Mouse (Mus musculus): ENCODE data around the gene Clec11a.

Clec11a gene

DNA sequence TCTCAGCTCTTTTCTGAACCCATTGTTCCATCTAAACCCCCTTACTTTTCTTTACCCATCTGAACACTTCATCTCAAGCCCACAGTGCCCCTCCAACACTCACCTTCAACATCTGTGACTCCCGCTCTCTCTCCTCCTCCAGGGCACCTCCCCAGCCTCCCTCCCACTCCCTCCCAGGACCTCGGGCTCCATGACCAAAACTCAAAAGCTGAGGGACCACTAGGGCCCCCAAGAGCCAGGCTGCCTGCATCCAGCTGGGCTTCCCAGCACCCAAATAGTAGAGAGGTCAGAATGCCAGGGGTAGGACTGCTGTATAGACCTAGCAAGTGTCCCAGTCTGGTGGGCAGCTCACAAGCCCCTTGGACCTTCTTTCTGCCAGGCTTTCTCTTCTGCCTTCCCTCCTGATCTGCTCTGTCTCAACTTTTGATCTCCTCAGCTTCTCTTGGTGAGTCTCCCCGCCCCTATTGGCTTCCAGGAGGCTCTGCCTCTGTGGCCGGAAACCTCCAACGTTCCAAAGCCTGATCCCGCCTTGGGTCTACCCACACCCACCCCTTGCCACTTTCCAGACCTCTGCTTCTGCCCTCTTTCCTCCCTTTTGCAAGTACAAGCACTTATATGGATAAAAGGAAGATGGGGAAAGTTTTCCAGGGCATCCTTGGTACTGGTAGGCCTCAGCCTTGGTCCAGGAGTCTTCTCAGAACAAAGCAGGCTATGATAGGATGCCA, at the start of gene Clec11a:
Gene Clec11a, minus strand, starts transcription at position 387 of the 725 bp plus-strand sequence.
- ATAC-seq (ENCODE audit: low TSS enrichment) = no peak

DNA sequence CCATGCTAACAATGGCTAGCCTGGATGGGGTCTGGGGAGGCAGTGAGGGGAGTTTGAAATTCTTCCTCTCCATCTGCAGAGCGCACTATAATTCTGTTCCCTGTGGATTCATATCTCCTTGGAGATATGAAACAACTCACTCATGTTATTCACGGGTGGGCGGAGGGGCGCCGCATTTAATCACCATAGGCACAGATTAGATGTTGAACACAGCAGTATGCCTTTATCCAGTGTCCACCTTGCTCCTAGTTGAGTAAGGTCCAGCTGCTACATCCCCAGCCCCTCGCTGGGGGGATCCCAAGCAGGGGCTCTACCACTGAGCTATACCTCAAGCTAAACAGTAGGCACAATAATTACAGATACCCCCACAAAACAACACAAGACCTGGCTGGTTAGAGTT, 48.7 kb upstream of the Clec11a start:
- no peak for ATAC-seq (ENCODE audit: low TSS enrichment)

DNA sequence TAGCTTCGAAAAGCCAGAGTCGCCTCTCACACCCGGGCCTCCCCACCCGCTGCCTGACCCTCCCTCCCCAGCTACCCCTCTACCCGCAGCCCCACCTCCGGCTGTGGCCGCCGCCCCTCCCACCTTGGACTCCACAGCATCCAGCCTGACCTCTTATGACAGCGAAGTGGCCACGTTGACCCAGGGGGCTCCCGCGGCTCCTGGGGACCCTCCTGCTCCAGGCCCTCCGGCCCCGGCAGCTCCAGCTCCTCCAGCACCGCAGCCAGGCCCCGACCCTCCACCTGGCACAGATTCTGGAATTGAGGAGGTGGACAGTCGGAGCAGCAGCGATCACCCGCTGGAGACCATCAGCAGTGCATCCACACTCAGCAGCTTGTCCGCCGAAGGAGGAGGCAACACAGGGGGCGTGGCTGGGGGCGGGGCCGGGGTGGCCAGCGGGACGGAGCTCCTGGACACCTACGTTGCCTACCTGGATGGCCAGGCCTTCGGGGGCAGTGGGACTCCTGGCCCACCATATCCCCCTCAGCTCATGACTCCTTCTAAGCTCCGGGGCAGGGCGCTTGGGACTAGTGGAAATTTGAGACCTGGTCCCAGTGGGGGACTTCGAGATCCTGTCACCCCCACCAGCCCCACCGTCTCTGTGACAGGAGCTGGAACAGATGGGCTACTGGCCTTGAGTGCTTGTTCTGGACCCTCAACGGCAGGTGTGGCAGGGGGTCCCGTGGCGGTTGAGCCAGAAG, 47.1 kb upstream of the Clec11a start:
- ATAC-seq (ENCODE audit: low TSS enrichment) = no peak

DNA sequence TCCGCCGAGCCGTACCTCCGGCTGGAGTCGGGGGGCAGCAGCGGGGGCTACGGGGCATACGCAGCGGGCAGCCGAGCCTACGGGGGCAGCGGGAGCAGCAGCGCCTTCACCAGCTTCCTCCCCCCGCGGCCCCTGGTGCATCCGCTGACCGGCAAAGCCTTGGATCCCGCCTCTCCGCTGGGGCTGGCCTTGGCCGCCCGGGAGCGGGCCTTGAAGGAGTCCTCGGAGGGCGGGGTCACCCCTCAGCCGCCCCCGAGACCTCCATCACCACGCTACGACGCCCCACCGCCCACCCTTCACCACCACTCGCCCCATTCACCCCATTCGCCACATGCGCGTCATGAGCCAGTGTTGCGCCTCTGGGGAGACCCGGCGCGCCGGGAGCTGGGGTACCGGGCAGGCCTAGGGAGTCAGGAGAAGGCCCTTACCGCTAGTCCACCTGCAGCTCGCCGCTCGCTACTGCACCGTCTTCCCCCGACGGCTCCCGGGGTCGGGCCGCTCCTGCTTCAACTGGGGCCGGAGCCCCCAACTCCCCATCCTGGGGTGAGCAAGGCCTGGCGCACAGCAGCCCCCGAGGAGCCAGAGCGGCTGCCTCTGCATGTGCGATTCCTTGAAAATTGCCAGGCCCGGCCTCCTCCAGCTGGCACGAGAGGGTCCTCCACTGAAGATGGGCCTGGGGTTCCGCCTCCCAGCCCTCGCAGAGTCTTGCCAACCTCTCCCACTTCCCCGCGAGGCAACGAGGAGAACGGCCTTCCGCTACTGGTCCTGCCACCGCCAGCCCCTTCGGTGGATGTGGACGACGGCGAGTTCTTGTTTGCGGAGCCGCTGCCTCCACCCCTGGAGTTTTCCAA, 46.3 kb upstream of the Clec11a start:
- no peak for ATAC-seq (ENCODE audit: low TSS enrichment)

DNA sequence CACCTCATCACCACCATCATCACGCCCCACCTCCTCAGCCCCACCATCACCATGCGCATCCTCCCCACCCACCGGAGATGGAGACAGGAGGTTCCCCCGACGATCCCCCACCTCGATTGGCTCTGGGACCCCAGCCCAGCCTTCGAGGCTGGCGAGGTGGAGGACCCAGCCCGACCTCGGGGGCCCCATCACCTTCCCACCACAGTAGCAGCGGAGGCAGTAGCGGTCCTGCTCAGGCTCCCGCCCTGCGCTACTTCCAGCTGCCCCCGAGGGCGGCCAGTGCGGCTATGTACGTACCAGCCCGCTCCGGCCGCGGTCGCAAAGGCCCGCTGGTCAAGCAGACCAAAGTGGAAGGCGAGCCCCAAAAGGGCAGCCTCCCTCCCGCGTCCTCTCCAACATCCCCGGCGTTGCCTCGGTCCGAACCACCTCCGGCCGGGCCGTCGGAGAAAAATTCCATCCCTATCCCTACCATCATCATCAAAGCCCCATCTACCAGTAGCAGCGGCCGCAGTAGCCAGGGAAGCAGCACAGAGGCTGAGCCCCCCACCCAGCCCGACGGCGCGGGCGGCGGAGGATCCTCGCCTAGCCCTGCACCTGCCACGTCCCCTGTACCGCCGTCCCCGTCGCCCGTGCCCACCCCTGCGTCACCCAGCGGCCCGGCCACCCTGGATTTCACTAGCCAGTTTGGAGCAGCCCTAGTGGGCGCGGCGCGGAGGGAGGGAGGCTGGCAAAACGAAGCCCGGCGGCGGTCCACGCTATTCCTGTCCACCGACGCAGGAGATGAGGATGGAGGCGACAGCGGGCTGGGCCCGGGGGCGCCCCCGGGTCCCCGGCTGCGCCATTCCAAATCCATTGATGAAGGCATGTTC, 45.4 kb upstream of the Clec11a start:
- no peak for ATAC-seq (ENCODE audit: low TSS enrichment)

DNA sequence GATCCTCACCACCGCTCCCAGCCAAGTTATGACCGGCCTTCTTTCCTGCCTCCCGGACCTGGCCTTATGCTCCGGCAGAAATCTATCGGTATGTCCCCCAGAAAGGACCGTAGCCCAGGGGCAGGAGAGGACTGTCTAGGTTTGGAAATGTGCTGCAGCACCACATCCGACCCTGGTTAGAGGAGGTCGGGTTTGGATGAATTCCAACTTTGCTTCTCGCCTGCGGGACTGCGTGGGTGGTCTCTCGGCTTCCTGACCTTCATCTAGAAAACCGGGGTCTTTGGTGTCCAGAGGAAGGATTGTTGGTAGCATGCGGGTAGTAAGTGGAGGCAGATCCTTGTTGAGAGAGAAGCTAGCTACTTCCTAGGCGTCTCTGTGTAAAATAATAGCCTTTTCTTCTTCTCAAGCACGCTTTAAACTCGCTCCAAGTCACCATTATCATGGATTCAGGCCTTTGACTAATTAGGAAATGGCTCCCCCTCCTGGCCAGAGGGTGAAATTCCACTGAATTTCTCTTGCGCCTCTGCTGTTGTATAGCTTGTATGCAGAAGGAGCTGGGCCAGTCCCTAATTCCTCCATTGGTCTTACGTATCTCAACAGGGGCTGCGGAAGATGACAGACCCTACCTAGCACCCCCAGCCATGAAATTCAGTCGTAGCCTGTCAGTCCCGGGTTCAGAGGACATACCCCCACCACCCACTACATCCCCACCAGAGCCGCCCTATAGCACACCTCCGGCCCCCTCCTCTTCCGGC, 44.4 kb upstream of the Clec11a start:
- peak; percentile 24 for ATAC-seq (ENCODE audit: low TSS enrichment)

DNA sequence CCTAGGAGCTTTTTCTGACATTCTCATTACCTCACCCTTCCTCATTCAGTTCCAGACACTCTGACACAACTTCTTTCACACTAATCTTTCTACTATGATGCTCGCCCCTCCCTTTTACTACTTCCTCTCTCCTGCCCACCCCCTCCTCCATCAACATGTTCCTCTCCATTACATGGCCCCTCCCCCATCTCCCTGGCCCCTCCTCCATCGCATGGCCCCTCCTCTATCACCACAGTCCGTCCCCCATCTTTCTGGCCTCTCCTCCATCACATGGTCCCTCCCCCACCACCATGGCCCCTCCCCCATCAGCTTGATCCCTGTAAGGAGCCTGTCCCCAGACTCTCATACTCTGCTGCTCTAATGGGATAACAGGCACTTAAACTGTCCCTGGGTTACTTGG, 42.3 kb upstream of the Clec11a start:
- ATAC-seq (ENCODE audit: low TSS enrichment) = no peak

DNA sequence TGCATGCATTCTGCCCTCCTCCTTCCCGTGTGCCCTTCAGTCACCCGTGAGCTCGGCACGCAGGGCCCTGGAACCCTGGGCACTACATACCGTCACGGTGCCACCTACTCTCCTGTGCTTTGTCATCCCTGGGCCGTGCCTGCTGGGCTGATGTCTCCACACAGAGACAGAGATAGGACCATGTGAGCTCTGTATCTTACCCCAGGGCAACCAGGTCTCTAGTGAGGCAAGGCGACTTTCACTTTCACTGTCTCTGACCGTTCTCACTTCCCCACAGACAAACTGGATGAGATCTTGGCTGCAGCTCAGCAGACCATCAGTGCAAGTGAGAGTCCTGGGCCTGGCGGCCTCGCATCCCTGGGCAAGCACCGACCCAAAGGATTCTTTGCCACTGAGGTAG, 37.9 kb upstream of the Clec11a start:
- no peak for ATAC-seq (ENCODE audit: low TSS enrichment)

DNA sequence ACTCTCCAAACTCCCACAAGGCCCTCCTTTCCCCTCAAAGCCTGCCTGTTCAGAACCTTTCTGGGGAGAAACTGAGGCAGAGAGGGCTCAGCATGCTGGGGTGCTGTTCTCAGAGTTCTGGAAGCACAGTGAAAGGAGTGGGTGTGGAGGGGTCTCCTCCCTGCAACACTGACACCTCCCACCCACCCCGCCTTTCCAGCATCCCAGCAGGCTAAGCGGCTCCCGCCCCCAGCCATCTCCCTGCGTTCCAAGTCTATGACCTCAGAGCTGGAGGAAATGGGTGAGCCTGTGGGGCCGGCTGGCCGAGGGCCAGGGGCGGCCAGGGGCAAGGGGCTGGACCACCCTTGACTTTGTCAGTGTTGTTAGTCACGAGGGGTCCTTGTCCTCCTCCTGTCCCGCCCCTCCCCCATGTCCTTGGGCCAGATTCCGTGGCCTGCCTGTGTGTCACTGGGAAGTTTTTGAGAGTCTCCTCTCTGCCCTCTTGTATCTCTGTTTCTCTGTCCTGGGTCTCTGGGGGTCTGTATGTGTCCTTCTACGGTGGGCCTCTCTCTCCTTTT, 36.8 kb upstream of the Clec11a start:
- ATAC-seq (ENCODE audit: low TSS enrichment) = no peak

DNA sequence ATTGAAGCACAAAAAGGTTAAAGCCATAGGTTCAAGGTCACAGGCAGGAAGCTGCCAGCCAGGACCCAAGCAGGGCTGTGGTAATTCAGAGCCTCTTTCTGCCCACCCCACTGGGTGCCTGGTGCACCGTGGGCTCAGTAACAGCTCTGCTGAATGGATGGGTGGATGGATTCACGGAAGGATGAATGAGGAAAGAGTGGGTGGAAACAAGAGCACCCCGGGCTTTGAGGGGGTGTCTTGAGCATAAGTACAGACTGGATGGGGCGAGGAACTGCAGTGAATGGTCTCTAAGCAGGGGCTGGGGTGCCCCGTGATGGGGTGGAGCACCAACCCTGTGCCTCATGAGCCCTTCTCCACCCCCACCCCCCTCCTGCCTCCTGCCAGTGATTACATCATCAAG, 35.0 kb upstream of the Clec11a start:
- ATAC-seq (ENCODE audit: low TSS enrichment) = peak; percentile 45; the same call in 1 of the 2 replicates

DNA sequence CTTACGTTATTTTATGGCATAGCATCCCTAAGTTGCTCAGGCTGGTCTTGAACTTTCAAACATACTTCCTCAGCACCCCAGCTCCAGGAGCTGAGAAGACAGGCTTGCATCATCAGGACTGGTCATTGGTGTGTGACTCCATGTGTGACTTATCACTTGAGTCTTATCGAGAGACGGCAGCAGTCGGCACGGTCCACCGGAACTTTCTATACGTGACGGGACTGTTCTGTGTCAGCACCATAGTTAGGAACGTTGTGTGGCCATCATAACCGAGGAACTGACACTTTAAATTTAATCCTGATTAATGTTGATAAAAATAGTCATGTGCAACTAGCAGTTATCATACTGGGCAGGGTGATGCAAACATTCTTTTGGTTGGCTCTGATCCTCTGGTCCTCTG, 34.4 kb upstream of the Clec11a start:
- no peak for ATAC-seq (ENCODE audit: low TSS enrichment)

DNA sequence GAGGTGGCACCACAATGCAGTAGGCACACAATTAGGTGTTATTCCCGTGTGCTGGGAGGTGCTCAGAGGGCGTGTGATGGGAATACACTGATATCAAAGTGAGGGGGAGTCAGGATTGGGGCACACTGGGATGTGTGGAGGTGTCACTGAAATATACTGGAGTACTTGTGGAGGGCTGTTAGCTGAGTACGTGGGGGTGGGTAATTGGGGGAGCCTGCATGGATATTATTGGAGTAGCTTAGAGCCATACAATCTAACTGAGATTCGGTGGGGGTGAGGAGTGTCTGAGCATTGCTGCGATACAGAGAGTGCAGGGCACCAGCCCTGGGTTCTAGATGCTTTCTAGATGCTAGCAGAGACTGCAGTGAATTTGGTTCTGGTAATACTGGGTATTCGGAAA, 33.5 kb upstream of the Clec11a start:
- ATAC-seq (ENCODE audit: low TSS enrichment) = no peak

DNA sequence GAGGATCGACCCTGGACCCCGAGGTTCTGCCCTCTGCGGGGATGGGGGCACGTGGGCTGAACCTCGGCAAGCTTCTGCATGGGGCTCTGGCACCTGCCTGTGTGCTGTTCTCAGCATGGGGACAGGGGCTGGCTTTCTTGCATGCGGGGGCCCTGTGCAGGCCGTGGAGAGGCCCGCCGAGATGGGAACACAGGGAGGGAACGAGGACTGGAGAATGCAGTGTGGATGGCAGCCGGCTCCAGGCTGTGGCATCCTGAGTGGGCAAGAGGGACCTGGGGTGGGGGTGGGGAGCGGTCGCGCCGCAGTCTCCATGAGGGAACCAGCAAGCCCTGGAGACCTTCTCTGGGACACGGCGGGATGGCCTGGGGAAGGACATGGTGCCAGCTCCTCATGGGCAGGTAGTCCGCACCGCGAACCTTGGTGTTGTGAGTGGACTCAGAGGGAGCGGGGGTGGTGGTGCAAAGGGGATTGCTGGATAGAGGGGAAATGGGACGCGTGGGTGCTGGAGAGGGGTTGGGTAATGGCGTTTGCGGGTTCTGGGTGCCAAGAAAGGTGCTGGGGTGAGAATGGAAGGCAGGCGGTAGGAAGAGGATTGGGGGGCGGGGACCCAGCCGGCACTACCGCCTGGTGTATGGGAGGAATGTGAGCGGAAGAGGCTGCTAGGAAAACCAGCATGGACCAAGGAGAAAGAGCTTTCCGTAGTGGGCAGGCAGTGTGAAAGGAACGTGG, 30.6 kb upstream of the Clec11a start:
- ATAC-seq (ENCODE audit: low TSS enrichment) = peak; percentile 14; the same call in 1 of the 2 replicates

DNA sequence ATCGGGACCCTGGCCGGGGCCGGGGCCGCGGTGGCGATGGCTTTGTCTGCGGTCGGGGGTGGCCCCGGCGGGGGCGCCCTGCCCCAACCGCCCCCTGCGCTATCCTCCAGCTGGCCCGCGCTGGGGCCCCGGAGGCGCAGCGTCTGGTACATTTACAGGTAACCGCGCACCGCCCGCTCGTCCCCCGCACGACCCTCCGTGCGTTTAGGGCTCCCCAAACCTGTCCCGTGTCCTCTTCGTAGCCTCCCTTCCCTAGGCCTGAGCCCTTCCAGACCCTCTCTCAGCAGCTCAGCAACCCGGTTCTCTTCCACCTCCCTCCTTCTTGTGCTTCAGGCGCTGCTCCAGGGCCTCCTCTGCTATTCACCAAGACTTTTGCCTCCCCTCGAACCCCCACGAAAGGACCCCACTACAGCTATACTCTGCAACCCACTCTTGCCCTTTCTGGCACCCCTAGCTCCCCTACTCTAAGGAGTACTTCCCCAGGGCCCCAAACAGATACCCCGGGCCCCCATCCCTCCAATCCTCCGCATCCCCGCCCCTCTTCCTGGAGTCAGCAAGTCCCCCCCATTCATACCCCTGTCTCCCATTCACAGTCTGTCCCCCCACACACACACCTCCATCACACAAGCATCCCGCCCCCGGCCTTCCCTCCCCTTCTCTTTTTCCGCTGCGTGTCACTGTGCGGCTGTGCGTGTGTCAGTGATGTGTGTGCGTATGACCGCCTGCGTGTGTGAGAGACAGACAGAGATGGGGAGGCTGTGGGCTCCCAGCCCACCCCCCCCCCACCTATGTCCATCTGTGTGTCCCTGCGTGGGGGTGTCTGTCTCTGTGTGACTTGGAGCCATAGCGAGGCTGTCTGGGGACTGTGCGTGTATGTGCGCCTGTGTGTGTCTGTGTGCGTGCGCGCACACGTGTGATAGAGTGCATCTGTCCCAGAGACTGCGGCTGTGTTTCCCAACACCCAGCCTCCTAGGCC, 29.6 kb upstream of the Clec11a start:
- peak; percentile 35 for ATAC-seq (ENCODE audit: low TSS enrichment)

DNA sequence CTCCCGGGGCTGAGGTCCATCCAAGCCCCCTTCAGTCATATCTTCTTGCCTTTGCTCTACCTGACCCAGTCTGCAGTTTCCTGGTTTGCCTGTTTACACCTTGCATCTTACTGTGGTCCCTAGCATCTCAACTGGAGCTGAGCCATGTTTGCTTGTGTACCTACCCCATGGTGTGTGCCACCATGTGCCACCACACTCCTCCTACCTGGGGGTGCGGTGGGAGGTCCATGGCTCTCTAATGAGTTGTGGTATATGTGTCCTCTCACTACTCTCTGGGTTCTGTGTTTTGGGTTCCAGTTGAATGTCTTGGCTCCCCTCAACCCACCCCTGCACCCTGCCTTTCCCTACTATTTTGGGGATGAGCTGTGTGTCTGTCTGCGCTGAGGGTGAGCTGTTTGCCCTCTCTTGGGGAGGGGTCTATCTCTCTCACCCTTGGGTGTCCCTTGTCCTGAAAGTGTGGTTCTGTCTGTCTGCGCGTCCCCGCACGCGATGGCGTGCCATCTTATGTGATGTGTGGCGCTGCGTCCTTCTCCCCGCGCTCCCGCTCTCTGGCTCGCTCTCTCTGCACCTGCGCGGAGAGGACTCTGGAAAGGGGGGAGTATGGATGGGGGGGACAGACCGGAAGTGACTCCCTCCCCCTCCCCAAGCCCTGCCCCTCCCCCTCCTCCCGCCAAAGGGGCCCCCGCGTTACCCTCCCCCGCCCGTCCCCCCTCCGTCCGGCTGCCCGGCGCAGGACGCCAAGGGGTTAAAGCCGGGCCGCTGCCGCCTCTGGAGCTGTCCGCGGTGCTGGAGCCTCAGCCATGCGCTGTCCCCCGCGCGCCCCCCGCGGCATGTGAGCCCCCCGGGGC, 28.6 kb upstream of the Clec11a start:
- ATAC-seq (ENCODE audit: low TSS enrichment) = peak; percentile 17; the same call in 1 of the 2 replicates

DNA sequence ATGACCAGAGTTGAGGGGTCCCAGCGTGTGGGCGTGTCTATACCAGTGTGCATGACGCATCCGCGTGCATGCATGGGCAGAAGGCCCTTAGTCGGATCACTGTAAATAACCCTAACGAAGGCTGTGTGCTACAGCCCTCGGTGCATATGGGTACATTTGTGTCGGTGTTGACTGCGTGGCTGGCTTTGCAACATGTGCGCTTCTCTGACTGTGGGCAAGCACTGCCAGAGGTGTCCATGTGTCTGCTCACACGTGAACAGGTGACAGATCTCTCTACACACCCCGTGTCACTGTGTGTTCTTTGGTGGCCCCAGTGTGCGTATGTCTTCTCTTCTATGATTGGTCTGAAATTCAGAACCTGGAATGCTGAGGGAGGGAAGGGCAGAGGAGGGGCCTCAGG, 27.4 kb upstream of the Clec11a start:
- no peak for ATAC-seq (ENCODE audit: low TSS enrichment)

DNA sequence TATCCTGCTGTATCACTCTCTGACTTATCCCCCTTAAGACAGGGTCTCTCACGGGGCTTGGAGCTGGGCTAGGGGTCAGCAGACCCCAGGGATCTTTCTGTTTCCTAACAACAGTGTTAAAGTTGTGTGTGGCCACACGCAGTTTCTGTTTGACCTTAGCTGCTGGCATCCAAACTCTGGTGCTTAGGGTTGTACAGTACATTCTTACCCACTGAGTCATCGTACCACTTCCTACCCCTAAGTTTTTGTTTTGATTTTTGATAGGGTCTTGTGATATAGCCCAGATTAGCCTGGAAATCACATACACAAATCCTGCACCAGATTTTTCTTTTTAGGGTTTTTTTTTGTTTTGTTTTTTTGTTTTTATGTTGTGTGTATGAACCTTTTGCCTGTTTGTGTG, 25.6 kb upstream of the Clec11a start:
- no peak for ATAC-seq (ENCODE audit: low TSS enrichment)

All from frontal cortex, adult (tissue).